Mouse (Mus musculus): ENCODE measurements around the gene 4930519P11Rik.

4930519P11Rik gene

DNA sequence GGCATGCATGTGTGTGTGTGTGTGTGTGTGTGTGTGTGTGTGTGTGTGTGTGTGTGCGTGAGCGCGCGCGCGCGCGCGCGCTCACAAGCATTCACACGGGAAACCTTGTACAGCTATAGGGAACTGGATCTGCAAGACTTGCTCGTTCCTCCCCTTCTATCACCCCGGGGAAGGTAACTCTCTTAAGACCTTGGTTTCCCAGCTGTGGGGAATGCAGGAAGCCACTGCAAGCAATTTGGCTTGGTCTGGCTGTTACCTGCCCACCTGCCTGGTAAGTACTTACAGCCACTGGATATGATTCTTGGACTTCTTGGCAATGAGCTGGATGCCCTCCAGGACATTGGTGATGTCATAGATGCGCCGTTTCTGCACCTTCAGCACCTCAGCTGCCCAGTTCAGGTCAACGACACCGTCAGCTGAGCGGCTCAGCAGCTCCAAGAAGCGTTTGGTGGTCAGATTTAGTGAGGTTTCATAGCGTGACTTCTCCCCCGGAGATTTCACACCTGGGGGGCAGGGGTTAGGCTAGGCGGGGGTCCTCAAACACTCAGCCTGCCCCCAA lies 49.5 kb downstream of the 4930519P11Rik start:
- H3K4me3 ChIP-seq (replicated peaks; ENCODE audit: low read length), result peak overlapping the region; percentile 41; the same call in 1 of the 2 replicates
- no peaks in the 10 kb centered on the region for H3K9me3 ChIP-seq (ENCODE audit: low read length)
- peaks cover 81% of the 10 kb centered on the region for H3K4me1 ChIP-seq (replicated peaks; ENCODE audit: low read depth, low read length)
- H3K27me3 ChIP-seq (ENCODE audit: insufficient read depth, low read length), result no peaks in the 10 kb centered on the region
- H3K36me3 ChIP-seq (ENCODE audit: insufficient read depth, low read length), result peaks cover 94% of the 10 kb centered on the region
- TF ChIP-seq NANOG (IDR thresholded peaks at IDR 0.05; ENCODE audit: borderline replicate concordance, low read length), result no peak
- TF ChIP-seq CTCF (conservative IDR thresholded peaks at IDR 0.05; ENCODE audit: low read length), result no peak
- no peak for TF ChIP-seq POU5F1 (IDR thresholded peaks at IDR 0.05; ENCODE audit: borderline replicate concordance, low read length)

All from E14TG2a.4 (cell line).